Mouse (Mus musculus) splenic B cell, adult 2 months (primary cell): ENCODE measurements around the gene Ptcra.
"Not testable (repeated sequence)": the region's sequence is repeated elsewhere in the genome, so short reads cannot be mapped to it uniquely, and the experiment has no call there.

Experiments
- DNase-seq: peaks from one replicate; pipeline ENCODE4 v3.0.0-alpha.2; 2011; ENCODE audit warnings: low read depth, low spot score
- H3K27me3 ChIP-seq: 2 replicates; pipeline ENCODE4 v1.6.1; 2012; ENCODE audit warnings: mild to moderate bottlenecking, low read length, moderate library complexity, mixed read lengths; ENCODE audit not compliant: control insufficient read depth, poor library complexity, insufficient read depth, severe bottlenecking
- H3K36me3 ChIP-seq: 2 replicates; pipeline ENCODE4 v1.6.1; 2012; ENCODE audit warnings: mild to moderate bottlenecking, low read length, moderate library complexity, mixed read lengths; ENCODE audit not compliant: control insufficient read depth, poor library complexity, insufficient read depth, severe bottlenecking

Gene Ptcra

DNA sequence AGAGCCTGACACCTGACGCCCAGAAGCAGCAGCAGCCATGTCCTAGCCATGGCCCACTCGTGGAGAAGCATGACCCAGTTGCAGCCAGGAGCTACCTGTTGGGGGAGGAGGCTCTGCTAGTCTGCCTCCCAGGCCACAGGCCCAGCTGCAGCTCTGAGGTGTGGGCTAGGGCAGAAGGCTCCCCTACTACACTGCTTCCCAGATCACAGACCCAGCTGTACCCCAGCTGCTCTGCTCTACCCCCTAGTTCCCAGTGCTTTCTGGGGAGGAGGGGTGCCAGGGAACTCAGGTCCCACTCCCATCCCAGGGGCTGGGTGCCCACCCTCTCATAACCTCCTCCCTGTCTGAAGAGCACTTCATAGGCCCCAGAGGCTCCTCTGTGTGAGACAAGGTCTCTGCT lies at the start of gene Ptcra:
Gene Ptcra (minus strand): TSS at position 169 of the 400 bp plus-strand sequence.
- H3K36me3 ChIP-seq: no peaks in the 10 kb centered on the region
- H3K27me3 ChIP-seq: no peaks in the 10 kb centered on the region
- DNase-seq: no peak

DNA sequence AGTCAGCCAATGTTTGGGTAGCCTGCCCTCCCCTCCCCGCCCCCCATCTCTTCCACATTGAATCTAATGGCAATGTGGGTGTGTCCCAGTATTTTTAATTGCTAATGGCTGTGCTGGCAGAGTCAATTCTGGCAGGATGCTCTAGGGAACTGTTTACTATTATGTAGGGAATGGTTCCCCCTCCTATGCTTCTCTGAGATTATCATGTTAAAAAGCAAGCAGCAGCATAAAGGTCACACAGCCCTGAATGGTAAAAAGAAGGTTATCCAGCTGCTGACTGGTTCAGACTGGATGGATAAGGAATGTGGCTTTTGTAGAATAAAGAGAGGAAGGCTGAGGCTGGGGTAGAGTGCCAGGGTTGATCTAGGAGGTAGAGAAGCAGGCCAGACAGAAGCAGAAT lies 48.9 kb upstream of the Ptcra start:
- Histone ChIP-seq H3K27me3 (no peaks in the 10 kb centered on the region), H3K36me3 (peaks cover 23% of the 10 kb centered on the region)
- DNase-seq: no peak

DNA sequence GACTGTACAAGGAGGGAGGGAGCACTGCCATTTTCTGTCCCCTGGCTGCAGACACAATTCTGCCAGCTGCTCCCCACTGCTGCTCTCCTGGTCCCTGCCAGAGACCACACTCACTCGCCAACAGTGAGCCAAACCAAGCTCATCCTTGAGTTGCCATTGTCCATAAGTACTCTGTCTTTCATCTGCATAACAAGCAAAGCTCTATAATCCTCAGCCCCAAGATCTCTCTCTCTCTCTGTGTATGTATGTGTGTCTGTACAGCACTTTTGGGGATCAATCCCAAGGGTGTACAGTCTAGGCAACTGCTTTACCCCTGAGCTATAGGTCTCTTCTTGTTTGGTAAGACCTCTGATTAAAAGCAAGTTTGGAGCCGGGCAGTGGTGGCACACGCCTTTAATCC lies 47.2 kb upstream of the Ptcra start:
- no peaks in the 10 kb centered on the region for H3K27me3 ChIP-seq
- DNase-seq: no peak
- peaks cover 30% of the 10 kb centered on the region for H3K36me3 ChIP-seq

- no peak for DNase-seq
- no peaks in the 10 kb centered on the region for H3K27me3 ChIP-seq
- peaks cover 30% of the 10 kb centered on the region for H3K36me3 ChIP-seq
These were observed 45.8 kb upstream of the Ptcra start for GRCm38 (mm10) chr17:46809131-46809830.

DNA sequence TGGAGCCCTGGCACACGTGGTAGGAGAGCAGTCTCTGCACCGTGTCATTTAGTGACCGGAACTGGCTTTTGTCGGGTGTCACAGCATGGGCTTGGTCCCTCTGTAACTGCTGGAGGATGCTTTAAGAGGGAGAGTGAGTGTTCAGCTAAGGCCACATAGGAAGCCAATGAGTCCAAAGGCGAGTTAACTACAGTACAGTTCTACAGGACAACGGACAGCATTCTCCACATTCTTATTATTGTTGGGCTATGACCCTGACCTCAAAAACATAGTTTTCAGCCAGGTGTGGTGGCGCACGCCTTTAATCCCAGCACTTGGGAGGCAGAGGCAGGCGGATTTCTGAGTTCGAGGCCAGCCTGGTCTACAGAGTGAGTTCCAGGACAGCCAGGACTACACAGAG lies 44.9 kb upstream of the Ptcra start:
- Histone ChIP-seq H3K36me3 (peaks cover 29% of the 10 kb centered on the region), H3K27me3 (no peaks in the 10 kb centered on the region)
- DNase-seq: no peak

- Histone ChIP-seq H3K27me3 (no peaks in the 10 kb centered on the region; the same call in 1 of the 2 replicates), H3K36me3 (peaks cover 21% of the 10 kb centered on the region)
- DNase-seq: no peak
These were observed 38.2 kb upstream of the Ptcra start for GRCm38 (mm10) chr17:46801761-46802160.

DNA sequence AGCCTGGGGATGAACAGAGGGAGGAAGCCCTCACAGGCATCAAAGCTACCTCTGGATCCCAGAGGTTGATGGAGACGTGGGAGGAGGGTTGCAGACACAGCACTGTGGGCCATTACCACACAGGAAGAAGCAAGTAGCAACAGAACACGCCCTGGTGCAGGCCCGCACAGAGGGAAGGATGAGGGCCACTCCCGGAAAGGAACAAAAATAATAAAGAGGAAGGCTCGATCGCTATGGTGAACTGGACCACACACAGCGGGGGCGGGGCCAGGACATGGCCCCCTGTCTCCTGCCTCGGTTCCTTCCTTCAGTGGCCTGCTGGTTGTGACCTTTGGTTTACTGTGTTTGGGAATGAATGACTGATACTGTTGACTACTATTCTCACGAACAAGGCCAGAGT lies 36.2 kb upstream of the Ptcra start:
- no peak for DNase-seq
- Histone ChIP-seq H3K36me3 (peaks cover 17% of the 10 kb centered on the region), H3K27me3 (no peaks in the 10 kb centered on the region; the same call in 1 of the 2 replicates)

GRCm38 (mm10) chr17:46797386-46797785 lies 33.9 kb upstream of the Ptcra start:
- Histone ChIP-seq H3K27me3 (no peaks in the 10 kb centered on the region; the same call in 1 of the 2 replicates), H3K36me3 (peaks cover 16% of the 10 kb centered on the region)
- no peak for DNase-seq

- Histone ChIP-seq H3K36me3 (peaks cover 16% of the 10 kb centered on the region), H3K27me3 (no peaks in the 10 kb centered on the region; the same call in 1 of the 2 replicates)
- DNase-seq: no peak
These were observed 33.2 kb upstream of the Ptcra start for GRCm38 (mm10) chr17:46796743-46797142.

DNA sequence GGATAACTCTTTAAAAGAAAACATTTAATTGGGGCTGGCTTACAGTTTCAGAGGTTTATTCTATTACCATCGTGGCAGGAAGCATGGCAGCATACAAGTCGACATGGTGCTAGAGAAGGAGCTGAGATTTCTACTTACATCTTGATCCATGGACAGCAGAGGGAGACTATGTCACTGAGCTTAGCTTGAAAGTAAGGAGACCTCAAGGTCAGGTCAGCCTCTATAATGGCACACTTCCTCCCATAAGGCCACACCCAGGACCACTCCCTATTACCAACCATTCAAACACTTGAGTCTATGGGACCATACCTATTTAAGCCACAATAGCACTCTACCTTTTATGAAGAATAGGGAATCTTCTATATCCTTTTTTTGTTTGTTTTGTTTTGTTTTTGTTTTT lies 29.5 kb upstream of the Ptcra start:
- Histone ChIP-seq H3K36me3 (peaks cover 5% of the 10 kb centered on the region; the same call in 1 of the 2 replicates), H3K27me3 (no peaks in the 10 kb centered on the region)
- DNase-seq: no peak

GRCm38 (mm10) chr17:46787974-46788373 lies 24.5 kb upstream of the Ptcra start:
- not testable (repeated sequence) for H3K27me3 ChIP-seq, DNase-seq, H3K36me3 ChIP-seq

GRCm38 (mm10) chr17:46786952-46787351 lies 23.4 kb upstream of the Ptcra start:
- Histone ChIP-seq H3K36me3 (no peaks in the 10 kb centered on the region), H3K27me3 (no peaks in the 10 kb centered on the region)
- no peak for DNase-seq

DNA sequence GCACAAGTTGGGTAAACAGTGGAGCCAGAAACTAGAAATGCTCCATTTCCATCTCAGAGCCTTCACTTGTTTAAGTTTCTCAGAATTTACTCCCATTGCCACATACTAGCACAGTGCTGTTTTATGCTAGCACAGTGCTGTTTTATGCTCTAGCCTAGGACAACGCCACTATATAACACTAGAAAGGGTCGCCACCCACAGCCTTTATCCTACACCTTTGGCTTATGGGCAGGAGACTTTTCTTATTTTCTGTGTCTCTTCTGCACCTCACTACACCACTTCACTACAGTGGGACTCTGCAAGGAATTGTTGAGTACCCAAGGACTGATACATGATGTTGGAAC lies 19.7 kb upstream of the Ptcra start:
- no peak for DNase-seq
- Histone ChIP-seq H3K27me3 (no peaks in the 10 kb centered on the region), H3K36me3 (peaks cover 5% of the 10 kb centered on the region)

DNA sequence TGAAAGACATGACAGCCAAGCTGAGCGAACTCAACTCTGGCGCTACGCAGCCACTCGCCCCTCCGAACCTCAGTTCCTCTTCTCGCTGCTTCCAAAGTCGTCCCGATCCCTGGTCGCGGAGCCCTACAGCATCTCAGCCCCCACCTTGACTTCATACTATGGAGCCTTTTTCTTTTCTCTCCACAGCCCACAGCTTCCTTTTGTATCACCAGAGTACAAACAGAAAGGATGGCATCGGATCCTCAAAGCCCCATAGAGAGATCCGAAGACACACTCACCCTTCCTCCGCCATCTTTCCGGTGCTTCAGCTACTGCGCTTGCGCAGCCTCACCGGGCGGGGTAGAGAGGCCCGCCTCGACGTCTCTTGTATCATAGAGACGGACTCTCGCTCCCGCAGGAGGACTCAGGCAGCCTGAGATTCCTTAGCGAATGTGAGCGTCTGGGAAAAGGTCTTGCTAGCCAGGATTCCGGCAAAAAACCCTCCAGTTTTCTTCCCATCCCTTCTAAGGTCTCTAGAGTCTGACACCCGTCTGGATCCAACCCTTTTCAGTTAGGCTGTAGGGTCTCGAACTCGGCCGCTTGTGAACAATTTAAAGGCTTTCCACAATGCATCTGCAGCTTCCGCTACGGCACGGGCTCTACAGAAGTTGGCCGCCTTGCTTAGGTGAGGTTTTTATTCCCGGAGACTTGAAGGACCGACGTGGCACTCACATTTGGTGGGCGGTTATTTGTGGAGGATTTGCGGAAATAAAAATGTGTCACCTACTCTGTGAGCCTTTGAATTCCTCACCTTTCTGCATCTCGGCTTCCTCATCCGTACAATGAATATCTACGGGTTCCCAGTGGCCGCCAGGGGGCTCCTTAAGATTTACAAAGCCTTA lies 19.1 kb upstream of the Ptcra start, which contains the start of gene Rpl7l1:
Gene Rpl7l1 (minus strand): TSS at position 332 of the 881 bp plus-strand sequence.
- H3K36me3 ChIP-seq: peaks cover 11% of the 10 kb centered on the region
- H3K27me3 ChIP-seq: no peaks in the 10 kb centered on the region
- DNase-seq: peak; percentile 94

DNA sequence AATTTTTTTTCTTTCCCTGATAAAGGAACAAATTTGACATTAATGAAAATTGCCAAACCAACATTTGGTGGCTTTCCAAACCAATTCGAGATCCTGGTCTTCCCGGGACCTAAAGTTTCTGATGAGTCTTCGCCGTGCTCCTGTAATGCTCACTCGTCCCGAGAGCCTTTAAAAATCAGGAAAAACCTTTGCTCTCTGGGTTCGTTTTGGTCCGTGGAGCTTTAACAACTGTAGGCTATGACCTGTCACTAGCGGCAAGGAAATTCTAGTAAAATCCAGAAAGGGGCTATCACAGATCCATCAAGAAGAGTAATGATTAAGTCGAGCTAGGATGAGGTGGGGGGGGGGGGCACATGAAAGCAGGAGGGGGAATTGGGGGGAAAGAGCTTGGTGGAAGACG lies 18.4 kb upstream of the Ptcra start:
- Histone ChIP-seq H3K36me3 (peaks cover 11% of the 10 kb centered on the region), H3K27me3 (no peaks in the 10 kb centered on the region)
- DNase-seq: no peak
